Mouse (Mus musculus): ENCODE measurements around the gene Sycp2l. TPM values are rescaled to one million over a fixed set of nuclear protein-coding genes. Genes with fewer than 3 reads are reported as not detected.

The Sycp2l gene
- polyA plus RNA-seq (2015; fragmentation: Nextera tagmentation; extraction: Ambion mirVana) = 0.15 and 0.23 TPM in 2 replicates

GRCm38 (mm10) chr13:41113940-41114339, at the start of gene Sycp2l:
Gene Sycp2l, plus strand, starts transcription at chr13:41114307.
- H3K27me3 ChIP-seq (replicated peaks) = no peaks in the 10 kb centered on the region
- H3K27ac ChIP-seq = no peak within 1 kb of the TSS
- H3K9me3 ChIP-seq = no peaks in the 10 kb centered on the region
- peak; percentile 60; the same call in 1 of the 2 replicates for ATAC-seq (ENCODE audit: insufficient read depth, low FRiP score, low read depth)
- peak within 1 kb of the TSS; percentile 32 for H3K4me2 ChIP-seq
- no peaks in the 10 kb centered on the region for H3K4me1 ChIP-seq
- no peaks in the 10 kb centered on the region for H3K36me3 ChIP-seq
- WGBS = 35% methylated on average over 14 of the region's 14 CpGs
- peak within 1 kb of the TSS; percentile 8 for H3K4me3 ChIP-seq (replicated peaks)
- H3K9ac ChIP-seq = no peak within 1 kb of the TSS

DNA sequence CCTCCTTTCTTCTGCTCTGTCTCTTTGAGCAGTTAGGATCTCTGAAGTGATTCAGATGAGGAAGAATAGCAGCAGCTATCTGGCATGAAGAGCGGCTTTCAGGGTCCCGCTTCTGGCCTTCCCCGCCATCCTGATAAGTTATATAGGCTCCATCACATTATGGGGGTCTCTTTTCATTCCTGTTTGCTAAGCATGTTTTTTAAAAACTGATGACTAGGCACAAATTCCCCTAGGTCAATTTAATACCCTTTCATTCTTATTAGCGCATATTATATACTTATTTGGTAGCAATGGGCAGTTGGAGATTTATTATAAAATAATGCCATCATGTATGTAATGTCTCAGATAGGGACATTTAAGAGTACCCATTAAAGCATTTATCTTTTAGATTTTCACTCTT, 46.5 kb upstream of the Sycp2l start:
- no peaks in the 10 kb centered on the region for H3K36me3 ChIP-seq
- H3K27me3 ChIP-seq (replicated peaks) = no peaks in the 10 kb centered on the region
- no peak overlapping the region for H3K27ac ChIP-seq
- no peak for ATAC-seq (ENCODE audit: insufficient read depth, low FRiP score, low read depth)
- H3K4me1 ChIP-seq = no peaks in the 10 kb centered on the region
- H3K9ac ChIP-seq = no peak overlapping the region
- WGBS = 96% methylated on average over 4 of the region's 4 CpGs
- H3K4me3 ChIP-seq (replicated peaks) = no peak overlapping the region
- no peak overlapping the region for H3K4me2 ChIP-seq
- H3K9me3 ChIP-seq = no peaks in the 10 kb centered on the region

GRCm38 (mm10) chr13:41071617-41072016, 42.5 kb upstream of the Sycp2l start:
- 92% methylated on average over 11 of the region's 11 CpGs for WGBS
- Histone ChIP-seq H3K4me1 (no peaks in the 10 kb centered on the region), H3K36me3 (no peaks in the 10 kb centered on the region), H3K4me2 (no peak overlapping the region), H3K9me3 (no peaks in the 10 kb centered on the region), H3K27me3 (replicated peaks) (no peaks in the 10 kb centered on the region), H3K27ac (no peak overlapping the region), H3K9ac (no peak overlapping the region), H3K4me3 (replicated peaks) (no peak overlapping the region)
- no peak for ATAC-seq (ENCODE audit: insufficient read depth, low FRiP score, low read depth)

GRCm38 (mm10) chr13:41073819-41074218, 40.3 kb upstream of the Sycp2l start:
- 77% methylated on average over 5 of the region's 5 CpGs for WGBS

GRCm38 (mm10) chr13:41077921-41078320, 36.2 kb upstream of the Sycp2l start:
- 0 out of 2 replicates have a peak, but pooled peaks cover 6% of the 10 kb centered on the region for H3K4me1 ChIP-seq
- peaks cover 3% of the 10 kb centered on the region; the same call in 1 of the 2 replicates for H3K27me3 ChIP-seq (replicated peaks)
- WGBS = 64% methylated on average over 9 of the region's 9 CpGs
- no peak overlapping the region for H3K27ac ChIP-seq
- no peaks in the 10 kb centered on the region for H3K9me3 ChIP-seq
- H3K36me3 ChIP-seq = no peaks in the 10 kb centered on the region
- H3K4me3 ChIP-seq (replicated peaks) = no peak overlapping the region
- H3K9ac ChIP-seq = no peak overlapping the region
- no peak for ATAC-seq (ENCODE audit: insufficient read depth, low FRiP score, low read depth)
- H3K4me2 ChIP-seq = no peak overlapping the region

More at GRCm38 (mm10) chr13:41073819-41074218, 40.3 kb upstream of the Sycp2l start:
- H3K9me3 ChIP-seq = no peaks in the 10 kb centered on the region
- H3K27ac ChIP-seq = no peak overlapping the region
- peaks cover 2% of the 10 kb centered on the region; the same call in 1 of the 2 replicates for H3K27me3 ChIP-seq (replicated peaks)
- no peak for ATAC-seq (ENCODE audit: insufficient read depth, low FRiP score, low read depth)
- H3K4me1 ChIP-seq = no peaks in the 10 kb centered on the region
- no peak overlapping the region for H3K4me3 ChIP-seq (replicated peaks)
- no peak overlapping the region for H3K9ac ChIP-seq
- H3K4me2 ChIP-seq = no peak overlapping the region
- no peaks in the 10 kb centered on the region for H3K36me3 ChIP-seq

DNA sequence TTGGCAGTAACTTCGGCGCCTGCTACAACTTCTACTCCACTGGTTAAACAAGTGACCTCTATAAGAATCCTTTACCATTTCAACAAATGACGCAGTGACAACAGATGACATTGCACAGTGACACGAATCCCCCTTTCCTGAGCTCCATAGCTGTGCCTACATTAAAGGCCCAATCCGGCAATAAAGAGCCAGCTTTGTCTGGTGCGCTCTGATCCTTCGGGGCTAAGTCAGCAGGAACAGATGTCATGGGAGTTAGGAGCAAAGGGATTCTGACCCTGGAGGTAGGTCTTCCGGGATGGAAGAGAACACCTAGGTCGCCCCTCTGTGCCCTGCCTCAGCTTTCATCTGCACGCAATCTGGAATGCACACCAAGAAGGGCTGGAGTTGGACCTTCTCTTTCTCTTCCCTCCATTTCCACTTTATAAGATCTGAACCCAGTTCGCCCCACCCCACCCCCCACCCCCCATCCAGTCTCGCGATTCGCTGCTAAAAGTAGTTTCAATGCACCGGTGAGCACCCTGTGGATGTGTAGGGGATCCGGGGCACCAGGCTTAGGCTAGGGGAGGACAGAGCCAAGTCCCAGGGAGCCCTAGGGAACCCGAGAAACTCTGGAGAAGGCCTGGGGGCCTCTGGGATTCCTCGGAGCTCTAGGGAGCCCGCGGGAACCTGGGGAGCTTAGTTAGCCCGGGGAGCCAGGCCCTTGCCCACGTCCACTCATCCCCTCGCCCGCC, 35.3 kb upstream of the Sycp2l start:
- 0 out of 2 replicates have a peak, but pooled peaks cover 6% of the 10 kb centered on the region for H3K4me1 ChIP-seq
- WGBS = 13% methylated on average over 23 of the region's 24 CpGs
- H3K27ac ChIP-seq = no peak overlapping the region
- H3K4me2 ChIP-seq = peak overlapping the region; percentile 97
- no peaks in the 10 kb centered on the region for H3K9me3 ChIP-seq
- peaks cover 3% of the 10 kb centered on the region; the same call in 1 of the 2 replicates for H3K27me3 ChIP-seq (replicated peaks)
- ATAC-seq (ENCODE audit: insufficient read depth, low FRiP score, low read depth) = no peak; the same call in 1 of the 2 replicates
- no peaks in the 10 kb centered on the region for H3K36me3 ChIP-seq
- H3K4me3 ChIP-seq (replicated peaks) = peak overlapping the region; percentile 52
- 0 out of 2 replicates have a peak overlapping the region, but pooled peaks have one; percentile 16 for H3K9ac ChIP-seq

DNA sequence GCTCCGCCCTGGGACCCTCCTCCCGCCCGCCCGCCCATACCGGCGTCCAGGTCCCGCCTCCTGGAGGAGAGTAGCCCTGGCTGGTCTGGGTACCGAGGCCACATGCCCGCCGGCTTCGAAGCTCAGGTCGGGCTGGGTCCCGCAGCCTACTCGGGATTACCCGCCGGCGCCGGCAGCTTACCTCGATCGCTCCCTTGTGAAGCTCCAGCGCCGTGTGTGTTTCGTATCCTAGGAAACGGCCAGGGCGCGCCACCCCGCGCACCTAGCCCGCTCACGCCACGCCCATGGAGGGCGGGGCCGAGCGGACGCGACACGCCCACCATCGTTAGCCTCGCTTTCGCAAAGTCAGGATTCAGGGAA, 34.7 kb upstream of the Sycp2l start, which contains the start of gene Mak:
Mak (minus strand) TSS at position 286 of the 360 bp plus-strand sequence.
- peak within 1 kb of the TSS; percentile 97 for H3K4me2 ChIP-seq
- 0 out of 2 replicates have a peak, but pooled peaks cover 6% of the 10 kb centered on the region for H3K4me1 ChIP-seq
- WGBS = under 1% methylated on average over 38 of the region's 40 CpGs
- H3K9ac ChIP-seq = 0 out of 2 replicates have a peak within 1 kb of the TSS, but pooled peaks have one; percentile 16
- no peaks in the 10 kb centered on the region for H3K9me3 ChIP-seq
- H3K4me3 ChIP-seq (replicated peaks) = peak within 1 kb of the TSS; percentile 52
- peaks cover 3% of the 10 kb centered on the region; the same call in 1 of the 2 replicates for H3K27me3 ChIP-seq (replicated peaks)
- ATAC-seq (ENCODE audit: insufficient read depth, low FRiP score, low read depth) = peak; percentile 92
- H3K27ac ChIP-seq = no peak within 1 kb of the TSS
- H3K36me3 ChIP-seq = no peaks in the 10 kb centered on the region

- no peak overlapping the region for H3K9ac ChIP-seq
- no peaks in the 10 kb centered on the region for H3K36me3 ChIP-seq
- H3K4me1 ChIP-seq = 0 out of 2 replicates have a peak, but pooled peaks cover 6% of the 10 kb centered on the region
- H3K4me3 ChIP-seq (replicated peaks) = no peak overlapping the region
- no peak for ATAC-seq (ENCODE audit: insufficient read depth, low FRiP score, low read depth)
- H3K27me3 ChIP-seq (replicated peaks) = peaks cover 3% of the 10 kb centered on the region; the same call in 1 of the 2 replicates
- no peaks in the 10 kb centered on the region for H3K9me3 ChIP-seq
- H3K27ac ChIP-seq = no peak overlapping the region
- H3K4me2 ChIP-seq = peak overlapping the region; percentile 97; the same call in 1 of the 2 replicates
- 51% methylated on average over 5 of the region's 5 CpGs for WGBS
Observed at GRCm38 (mm10) chr13:41079859-41080258, 34.2 kb upstream of the Sycp2l start.

DNA sequence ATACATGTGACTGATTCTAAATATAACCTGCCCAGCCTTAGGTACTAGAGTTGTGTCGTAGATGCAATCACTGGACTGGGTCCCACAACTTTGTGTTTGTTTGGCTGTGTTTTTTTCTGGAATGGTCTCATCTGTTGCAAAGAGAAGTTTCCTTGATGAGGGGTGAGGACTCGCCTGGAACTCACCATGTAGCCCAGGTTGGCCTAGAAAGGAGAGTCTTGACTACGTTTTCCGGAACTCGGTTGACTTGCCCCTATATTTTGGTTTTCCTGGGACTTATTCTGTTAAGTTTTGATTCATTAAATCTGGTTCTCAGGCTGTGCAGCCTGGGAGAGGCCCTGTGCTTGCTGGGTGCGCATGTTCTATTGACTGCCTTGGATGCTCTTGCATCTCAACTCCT, 33.4 kb upstream of the Sycp2l start:
- no peak overlapping the region for H3K27ac ChIP-seq
- H3K4me1 ChIP-seq = 0 out of 2 replicates have a peak, but pooled peaks cover 6% of the 10 kb centered on the region
- H3K9ac ChIP-seq = no peak overlapping the region
- no peak for ATAC-seq (ENCODE audit: insufficient read depth, low FRiP score, low read depth)
- H3K4me2 ChIP-seq = no peak overlapping the region
- H3K9me3 ChIP-seq = no peaks in the 10 kb centered on the region
- H3K4me3 ChIP-seq (replicated peaks) = no peak overlapping the region
- peaks cover 3% of the 10 kb centered on the region; the same call in 1 of the 2 replicates for H3K27me3 ChIP-seq (replicated peaks)
- 93% methylated on average over 6 of the region's 6 CpGs for WGBS
- no peaks in the 10 kb centered on the region for H3K36me3 ChIP-seq

DNA sequence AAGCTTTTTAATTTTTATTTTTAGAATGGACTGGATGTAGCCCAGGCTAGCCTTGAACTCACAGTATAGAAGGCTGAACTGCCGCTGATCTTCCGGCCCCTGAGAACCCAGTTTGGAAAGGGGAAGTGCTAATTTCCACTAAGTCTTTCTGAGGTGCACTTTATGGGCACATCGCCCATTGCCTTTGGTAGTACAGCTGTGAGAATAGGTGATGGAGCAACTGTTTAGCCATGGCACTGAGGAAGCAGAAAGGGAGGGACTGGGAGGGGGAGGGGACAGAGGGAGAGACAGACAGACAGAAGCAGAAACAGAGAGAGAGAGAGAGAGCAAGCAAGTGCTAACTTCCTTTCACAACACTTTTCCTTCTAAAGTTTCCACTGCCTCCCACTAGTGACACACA, 29.6 kb upstream of the Sycp2l start:
- no peak; the same call in 1 of the 2 replicates for ATAC-seq (ENCODE audit: insufficient read depth, low FRiP score, low read depth)
- H3K4me3 ChIP-seq (replicated peaks) = no peak overlapping the region
- no peaks in the 10 kb centered on the region for H3K36me3 ChIP-seq
- no peak overlapping the region for H3K4me2 ChIP-seq
- no peak overlapping the region for H3K27ac ChIP-seq
- no peak overlapping the region for H3K9ac ChIP-seq
- no peaks in the 10 kb centered on the region for H3K27me3 ChIP-seq (replicated peaks)
- 83% methylated on average over 3 of the region's 3 CpGs for WGBS
- H3K9me3 ChIP-seq = no peaks in the 10 kb centered on the region
- H3K4me1 ChIP-seq = 0 out of 2 replicates have a peak, but pooled peaks cover under 1% of the 10 kb centered on the region

- Histone ChIP-seq H3K9me3 (no peaks in the 10 kb centered on the region), H3K4me3 (replicated peaks) (no peak overlapping the region), H3K27me3 (replicated peaks) (no peaks in the 10 kb centered on the region), H3K27ac (no peak overlapping the region), H3K9ac (no peak overlapping the region), H3K36me3 (no peaks in the 10 kb centered on the region), H3K4me2 (no peak overlapping the region), H3K4me1 (no peaks in the 10 kb centered on the region)
- 20% methylated on average over 2 of the region's 2 CpGs for WGBS
- no peak for ATAC-seq (ENCODE audit: insufficient read depth, low FRiP score, low read depth)
Observed at GRCm38 (mm10) chr13:41085140-41085539, 29.0 kb upstream of the Sycp2l start.

DNA sequence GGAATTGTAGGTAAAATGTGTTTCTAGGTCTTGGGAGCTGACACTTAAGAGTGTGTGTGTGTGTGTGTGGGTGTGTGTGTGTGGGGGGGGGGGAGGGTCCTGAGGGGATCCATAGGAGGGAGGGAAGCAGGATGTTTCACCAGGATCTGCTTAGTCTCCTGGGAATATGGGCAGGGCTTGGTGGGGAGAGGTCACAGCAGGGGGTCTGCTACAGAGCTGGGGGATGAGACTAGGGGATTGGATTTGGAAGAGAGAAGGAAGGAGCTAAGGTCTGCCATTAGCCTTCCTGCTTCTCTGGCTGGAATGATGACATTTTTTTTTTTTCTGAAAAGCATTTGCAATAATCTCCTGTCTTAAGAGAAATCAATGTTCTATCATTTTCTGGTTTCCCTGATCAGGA, 25.4 kb upstream of the Sycp2l start:
- Histone ChIP-seq H3K4me1 (no peaks in the 10 kb centered on the region), H3K4me3 (replicated peaks) (no peak overlapping the region), H3K36me3 (no peaks in the 10 kb centered on the region), H3K27ac (no peak overlapping the region), H3K9ac (no peak overlapping the region), H3K9me3 (no peaks in the 10 kb centered on the region), H3K4me2 (no peak overlapping the region), H3K27me3 (replicated peaks) (0 out of 2 replicates have a peak, but pooled peaks cover 6% of the 10 kb centered on the region)
- ATAC-seq (ENCODE audit: insufficient read depth, low FRiP score, low read depth) = no peak
